Mouse (Mus musculus): ENCODE measurements at regions not wholly inside any gene's neighbourhood (a gene's known extent, or its start where the extent isn't known, plus 50 kb on each side); places are given as distances from the start of the nearest gene placed in this dataset.

GRCm38 (mm10) chr4:106129327-106129726 lies 186.7 kb upstream of the Usp24 start:
- TF ChIP-seq ETS1 (IDR thresholded peaks at IDR 0.05; ENCODE audit: low read depth, low read length): no peak
- TF ChIP-seq HCFC1 (IDR thresholded peaks at IDR 0.05; ENCODE audit: low read depth, low read length): no peak
- TF ChIP-seq JUND (IDR thresholded peaks at IDR 0.05; ENCODE audit: low read depth, low read length): no peak
